Mouse (Mus musculus) forebrain, embryonic 15.5 days (tissue): ENCODE measurements at regions not wholly inside any gene's neighbourhood (a gene's known extent, or its start where the extent isn't known, plus 50 kb on each side); places are given as distances from the start of the nearest gene placed in this dataset.

Experiments used
- ATAC-seq: fragments of 200-750 bp; cut with Nextera tagmentation; replicated peaks from 2 replicates; pipeline ENCODE4 v1.8.0; 2017; ENCODE audit warnings: mild to moderate bottlenecking, moderate TSS enrichment, moderate library complexity
- H3K27ac ChIP-seq: fragments of 300-500 bp; sonication (generic); replicated peaks from 2 replicates; pipeline ENCODE4 v1.5.1; 2015; ENCODE audit warnings: mild to moderate bottlenecking, inconsistent platforms
- H3K27me3 ChIP-seq: fragments of 300-500 bp; sonication (generic); 2 replicates; pipeline ENCODE4 v1.6.1; 2015; ENCODE audit warnings: inconsistent platforms
- H3K36me3 ChIP-seq: fragments of 300-500 bp; sonication (generic); 2 replicates; pipeline ENCODE4 v1.6.1; 2015; ENCODE audit warnings: mild to moderate bottlenecking, inconsistent platforms
- H3K4me1 ChIP-seq: fragments of 300-500 bp; sonication (generic); 2 replicates; pipeline ENCODE4 v1.6.1; 2015; ENCODE audit warnings: inconsistent platforms
- H3K4me2 ChIP-seq: fragments of 300-500 bp; sonication (generic); replicated peaks from 2 replicates; pipeline ENCODE4 v1.6.1; 2015; ENCODE audit warnings: mild to moderate bottlenecking, inconsistent platforms
- H3K4me3 ChIP-seq: fragments of 300-500 bp; sonication (generic); 2 replicates; pipeline ENCODE4 v1.5.1; 2015; ENCODE audit warnings: mild to moderate bottlenecking, inconsistent platforms
- H3K9ac ChIP-seq: fragments of 300-500 bp; sonication (generic); replicated peaks from 2 replicates; pipeline ENCODE4 v1.6.1; 2015; ENCODE audit warnings: mild to moderate bottlenecking, inconsistent platforms
- H3K9me3 ChIP-seq: fragments of 300-500 bp; sonication (generic); 2 replicates; pipeline ENCODE4 v1.6.1; 2016; ENCODE audit warnings: inconsistent platforms
- WGBS: fragments of 180-500 bp; shearing (Covaris S2); methylation state at CpG from one replicate; pipeline ENCODE4 v1.1.7; 2015; ENCODE audit warnings: mixed read lengths; 5-methylcytosine and 5-hydroxymethylcytosine counted together

GRCm38 (mm10) chr4:140390684-140391234 is 144.2 kb upstream of the Igsf21 start:
- no peaks in the 10 kb centered on the region for H3K27me3 ChIP-seq
- WGBS = 66% methylated on average over 12 of the region's 12 CpGs
- no peaks in the 10 kb centered on the region for H3K36me3 ChIP-seq
- no peak overlapping the region for H3K4me3 ChIP-seq
- no peak overlapping the region for H3K9ac ChIP-seq
- no peak overlapping the region for H3K4me2 ChIP-seq
- no peaks in the 10 kb centered on the region for H3K9me3 ChIP-seq
- no peaks in the 10 kb centered on the region for H3K4me1 ChIP-seq
- no peak for ATAC-seq
- H3K27ac ChIP-seq = no peak overlapping the region

GRCm38 (mm10) chr4:140385686-140386085 is 139.1 kb upstream of the Igsf21 start:
- 0 out of 2 replicates have a peak, but pooled peaks cover 2% of the 10 kb centered on the region for H3K27me3 ChIP-seq
- peaks cover 9% of the 10 kb centered on the region for H3K4me1 ChIP-seq
- H3K9me3 ChIP-seq = no peaks in the 10 kb centered on the region
- H3K36me3 ChIP-seq = no peaks in the 10 kb centered on the region
- H3K4me3 ChIP-seq = no peak overlapping the region
- H3K9ac ChIP-seq = no peak overlapping the region
- no peak overlapping the region for H3K27ac ChIP-seq
- no peak for ATAC-seq
- WGBS = 48% methylated on average over 6 of the region's 6 CpGs
- H3K4me2 ChIP-seq = no peak overlapping the region

- no peak overlapping the region for H3K27ac ChIP-seq
- no peak overlapping the region for H3K4me2 ChIP-seq
- no peaks in the 10 kb centered on the region for H3K36me3 ChIP-seq
- peaks cover 13% of the 10 kb centered on the region for H3K4me1 ChIP-seq
- ATAC-seq = no peak
- H3K4me3 ChIP-seq = no peak overlapping the region
- 0 out of 2 replicates have a peak, but pooled peaks cover 2% of the 10 kb centered on the region for H3K27me3 ChIP-seq
- WGBS = 89% methylated on average over 14 of the region's 14 CpGs
- no peaks in the 10 kb centered on the region for H3K9me3 ChIP-seq
- no peak overlapping the region for H3K9ac ChIP-seq
Measured at GRCm38 (mm10) chr4:140385226-140385625, 138.6 kb upstream of the Igsf21 start.

DNA sequence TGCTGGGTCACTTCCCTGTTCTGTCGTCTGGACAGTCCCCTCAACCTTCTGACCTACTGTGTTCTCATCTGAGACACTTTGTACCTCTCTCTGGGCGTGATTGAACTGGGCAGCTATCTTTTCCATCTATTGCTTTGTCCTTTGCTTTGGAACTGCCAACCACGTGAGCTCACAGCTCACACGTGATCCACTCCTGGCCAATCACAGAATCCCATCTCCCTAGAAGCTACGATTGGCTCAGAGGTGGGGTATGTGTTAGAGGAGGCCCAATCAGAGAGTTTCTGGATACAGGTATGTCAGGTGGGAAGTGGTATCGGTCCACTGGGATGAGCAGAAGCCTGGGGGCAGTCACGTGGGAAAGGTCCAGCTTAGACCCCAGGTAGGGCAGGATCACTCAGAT is 137.0 kb upstream of the Igsf21 start:
- no peak overlapping the region for H3K4me3 ChIP-seq
- H3K4me2 ChIP-seq = no peak overlapping the region
- no peaks in the 10 kb centered on the region for H3K9me3 ChIP-seq
- ATAC-seq = no peak
- H3K27ac ChIP-seq = no peak overlapping the region
- H3K36me3 ChIP-seq = no peaks in the 10 kb centered on the region
- WGBS = 90% methylated on average over 7 of the region's 7 CpGs
- peaks cover 13% of the 10 kb centered on the region for H3K4me1 ChIP-seq
- 0 out of 2 replicates have a peak, but pooled peaks cover 2% of the 10 kb centered on the region for H3K27me3 ChIP-seq
- no peak overlapping the region for H3K9ac ChIP-seq

- Histone ChIP-seq H3K36me3 (no peaks in the 10 kb centered on the region), H3K4me1 (peaks cover 18% of the 10 kb centered on the region), H3K4me2 (peak overlapping the region; percentile 32), H3K9me3 (no peaks in the 10 kb centered on the region), H3K9ac (no peak overlapping the region; the same call in 1 of the 2 replicates), H3K27me3 (0 out of 2 replicates have a peak, but pooled peaks cover 2% of the 10 kb centered on the region), H3K4me3 (no peak overlapping the region), H3K27ac (peak overlapping the region; percentile 46; the same call in 1 of the 2 replicates)
- peak; percentile 50; the same call in 1 of the 2 replicates for ATAC-seq
- WGBS = 0% methylated on average over 13 of the region's 13 CpGs
Measured at GRCm38 (mm10) chr4:140380733-140381132, 134.1 kb upstream of the Igsf21 start.

GRCm38 (mm10) chr4:140377941-140378340 is 131.4 kb upstream of the Igsf21 start:
- no peak overlapping the region for H3K9ac ChIP-seq
- no peak for ATAC-seq
- peaks cover 18% of the 10 kb centered on the region for H3K4me1 ChIP-seq
- 0 out of 2 replicates have a peak, but pooled peaks cover 2% of the 10 kb centered on the region for H3K27me3 ChIP-seq
- no peaks in the 10 kb centered on the region for H3K9me3 ChIP-seq
- H3K4me2 ChIP-seq = no peak overlapping the region
- H3K36me3 ChIP-seq = no peaks in the 10 kb centered on the region
- no peak overlapping the region for H3K4me3 ChIP-seq
- WGBS = 50% methylated on average over 1 of the region's 1 CpGs
- H3K27ac ChIP-seq = no peak overlapping the region

- 34% methylated on average over 11 of the region's 11 CpGs for WGBS
- Histone ChIP-seq H3K27me3 (no peaks in the 10 kb centered on the region), H3K4me1 (peaks cover 17% of the 10 kb centered on the region), H3K4me3 (no peak overlapping the region), H3K36me3 (no peaks in the 10 kb centered on the region), H3K27ac (no peak overlapping the region), H3K9ac (no peak overlapping the region), H3K4me2 (no peak overlapping the region), H3K9me3 (no peaks in the 10 kb centered on the region)
- no peak for ATAC-seq
Measured at GRCm38 (mm10) chr4:140372586-140373325, 126.2 kb upstream of the Igsf21 start.

DNA sequence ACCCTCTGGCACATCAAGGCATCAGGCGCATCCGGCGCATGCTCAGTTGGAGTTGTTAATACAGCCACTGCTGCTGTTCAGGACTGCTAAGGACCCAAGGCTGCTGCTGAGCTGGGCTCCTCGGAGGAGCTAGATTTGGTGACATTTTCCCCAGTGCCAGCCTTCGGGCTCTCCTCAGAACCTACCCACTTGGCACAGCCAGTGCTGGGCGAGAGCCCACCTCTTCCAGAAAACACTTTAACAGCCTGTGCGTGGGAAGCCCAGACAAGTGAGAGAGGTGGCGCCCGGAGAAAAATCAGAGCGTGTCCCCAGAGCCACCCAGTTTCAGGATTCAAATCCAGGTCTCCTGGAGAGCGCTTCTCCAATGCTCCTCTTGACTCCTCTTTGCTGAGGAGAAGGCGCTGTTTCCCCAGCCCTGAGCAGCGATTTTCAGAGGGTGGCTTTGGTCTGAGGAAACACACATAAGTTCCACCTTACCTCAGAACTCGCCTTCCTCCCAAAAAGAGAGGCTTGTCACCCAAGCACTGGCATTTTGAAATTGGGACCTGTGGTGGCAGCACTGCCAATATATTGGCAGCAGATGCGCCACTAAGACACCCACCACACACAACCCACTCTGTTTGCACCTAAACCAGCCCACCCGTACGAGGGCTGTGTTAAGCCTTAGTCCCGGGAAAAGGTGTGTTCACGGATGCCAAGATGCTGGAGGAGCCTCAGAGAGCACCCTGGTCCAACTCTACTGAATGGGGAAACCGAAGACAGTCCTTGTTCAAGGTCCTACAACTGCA is 125.0 kb upstream of the Igsf21 start:
- Histone ChIP-seq H3K4me3 (no peak overlapping the region), H3K4me1 (peaks cover 23% of the 10 kb centered on the region), H3K36me3 (no peaks in the 10 kb centered on the region), H3K9ac (no peak overlapping the region), H3K27ac (no peak overlapping the region), H3K4me2 (no peak overlapping the region), H3K27me3 (no peaks in the 10 kb centered on the region), H3K9me3 (no peaks in the 10 kb centered on the region)
- WGBS = 83% methylated on average over 20 of the region's 20 CpGs
- ATAC-seq = no peak

DNA sequence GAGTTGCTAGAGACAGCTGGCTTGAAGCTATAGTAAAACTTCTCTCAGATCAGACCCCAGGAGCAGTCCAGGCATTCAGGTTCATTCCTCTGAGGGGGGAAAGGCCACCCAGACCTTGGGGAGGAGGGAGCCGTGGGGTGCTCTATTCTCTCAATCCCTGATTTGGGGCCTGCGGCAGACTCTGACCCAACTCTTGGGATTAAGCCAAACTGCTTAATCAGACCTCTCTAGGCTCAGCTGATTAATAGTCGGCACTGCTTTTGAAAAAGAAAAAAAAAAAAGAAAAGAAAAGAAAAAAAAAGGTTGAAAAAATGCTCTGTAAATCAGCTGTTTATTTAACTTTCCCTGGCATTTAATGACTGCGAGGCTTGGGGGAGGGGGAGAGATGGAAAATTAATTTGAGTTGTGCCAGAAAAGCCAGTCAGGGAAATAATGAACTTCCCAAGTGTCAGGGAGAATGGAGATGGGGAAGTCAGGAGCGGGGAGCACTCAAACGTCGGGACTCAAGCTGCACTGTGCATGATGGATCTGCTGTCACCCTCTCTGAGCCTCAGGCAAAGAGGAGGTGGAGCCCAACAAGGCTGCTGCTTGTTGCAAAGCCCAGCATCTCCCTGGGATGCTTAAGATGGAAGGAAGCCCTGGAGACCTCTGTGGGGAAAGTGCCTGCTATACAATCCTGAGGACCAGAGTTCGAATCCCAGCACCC is 120.5 kb upstream of the Igsf21 start:
- peak; percentile 53 for ATAC-seq
- 14% methylated on average over 8 of the region's 8 CpGs for WGBS
- H3K4me2 ChIP-seq = no peak overlapping the region
- no peaks in the 10 kb centered on the region for H3K9me3 ChIP-seq
- peaks cover 30% of the 10 kb centered on the region for H3K4me1 ChIP-seq
- no peaks in the 10 kb centered on the region for H3K36me3 ChIP-seq
- peak overlapping the region; percentile 29; the same call in 1 of the 2 replicates for H3K27ac ChIP-seq
- H3K4me3 ChIP-seq = no peak overlapping the region
- H3K9ac ChIP-seq = no peak overlapping the region
- H3K27me3 ChIP-seq = no peaks in the 10 kb centered on the region

- H3K4me2 ChIP-seq = no peak overlapping the region
- H3K4me3 ChIP-seq = no peak overlapping the region
- H3K4me1 ChIP-seq = peaks cover 25% of the 10 kb centered on the region
- H3K36me3 ChIP-seq = no peaks in the 10 kb centered on the region
- no peaks in the 10 kb centered on the region for H3K9me3 ChIP-seq
- no peak for ATAC-seq
- WGBS = 93% methylated on average over 4 of the region's 4 CpGs
- H3K9ac ChIP-seq = no peak overlapping the region
- H3K27me3 ChIP-seq = no peaks in the 10 kb centered on the region
- H3K27ac ChIP-seq = no peak overlapping the region
Measured at GRCm38 (mm10) chr4:140358846-140359245, 112.3 kb upstream of the Igsf21 start.

GRCm38 (mm10) chr4:140358103-140358502 is 111.5 kb upstream of the Igsf21 start:
- H3K27me3 ChIP-seq = no peaks in the 10 kb centered on the region
- no peak overlapping the region for H3K27ac ChIP-seq
- ATAC-seq = no peak
- 8% methylated on average over 5 of the region's 5 CpGs for WGBS
- H3K9ac ChIP-seq = no peak overlapping the region
- no peak overlapping the region for H3K4me2 ChIP-seq
- peaks cover 21% of the 10 kb centered on the region for H3K4me1 ChIP-seq
- no peaks in the 10 kb centered on the region for H3K9me3 ChIP-seq
- H3K36me3 ChIP-seq = no peaks in the 10 kb centered on the region
- no peak overlapping the region for H3K4me3 ChIP-seq
